Mouse (Mus musculus) large intestine, adult 2 months (tissue): ENCODE measurements at regions not wholly inside any gene's neighbourhood (a gene's known extent, or its start where the extent isn't known, plus 50 kb on each side); places are given as distances from the start of the nearest gene placed in this dataset.

ENCODE experiments used
- DNase-seq: peaks from one replicate; pipeline ENCODE4 v3.0.0-alpha.2; 2012; ENCODE audit warnings: low read depth, low spot score
- WGBS: fragments of 180-500 bp; shearing (Covaris S2); methylation state at CpG from one replicate; pipeline ENCODE4 v1.1.7; 2018; 5-methylcytosine and 5-hydroxymethylcytosine counted together

- peak; percentile 0 for DNase-seq
Measured at GRCm38 (mm10) chr7:51434865-51435264, 76.0 kb upstream of the Ano5 start.

- no peak for DNase-seq
- WGBS = 79% methylated on average over 2 of the region's 2 CpGs
Measured at GRCm38 (mm10) chr7:51454989-51455692, 55.7 kb upstream of the Ano5 start.

- 86% methylated on average over 1 of the region's 1 CpGs for WGBS
- no peak for DNase-seq
Measured at GRCm38 (mm10) chr7:51458757-51459156, 52.1 kb upstream of the Ano5 start.
